Mouse (Mus musculus) c-Kit-positive CD71-positive TER-119-negative erythroid progenitor cells, embryonic 14.5 days (primary cell): ENCODE data around the gene Ubap2.

Source experiments
- DNase-seq: peaks from one replicate; pipeline ENCODE4 v3.0.0-alpha.2; 2013; ENCODE audit warnings: low read depth

Gene Ubap2

GRCm38 (mm10) chr4:41260691-41261090, 14.3 kb downstream of the Ubap2 start:
- DNase-seq = no peak

GRCm38 (mm10) chr4:41259019-41259418, 15.9 kb downstream of the Ubap2 start:
- no peak for DNase-seq

- no peak for DNase-seq
Measured at GRCm38 (mm10) chr4:41257752-41258151, 17.2 kb downstream of the Ubap2 start.

- no peak for DNase-seq
Measured at GRCm38 (mm10) chr4:41255564-41256210, 19.3 kb downstream of the Ubap2 start.

GRCm38 (mm10) chr4:41253756-41254155, 21.2 kb downstream of the Ubap2 start:
- DNase-seq = no peak

GRCm38 (mm10) chr4:41245408-41245807, 29.5 kb downstream of the Ubap2 start:
- no peak for DNase-seq

- no peak for DNase-seq
Measured at GRCm38 (mm10) chr4:41240916-41241315, 34.0 kb downstream of the Ubap2 start.

- no peak for DNase-seq
Measured at GRCm38 (mm10) chr4:41235621-41236020, 39.3 kb downstream of the Ubap2 start.

GRCm38 (mm10) chr4:41226351-41226750, 48.6 kb downstream of the Ubap2 start:
- DNase-seq = peak; percentile 38

- peak; percentile 22 for DNase-seq
Measured at GRCm38 (mm10) chr4:41225412-41225811, 49.5 kb downstream of the Ubap2 start.

- no peak for DNase-seq
Measured at GRCm38 (mm10) chr4:41208050-41208449, 66.9 kb downstream of the Ubap2 start.

GRCm38 (mm10) chr4:41205751-41206150, 69.2 kb downstream of the Ubap2 start:
- no peak for DNase-seq

- no peak for DNase-seq
Measured at GRCm38 (mm10) chr4:41202135-41202534, 72.8 kb downstream of the Ubap2 start.

GRCm38 (mm10) chr4:41196861-41197610, 77.9 kb downstream of the Ubap2 start:
- DNase-seq = no peak

- DNase-seq = no peak
Measured at GRCm38 (mm10) chr4:41195328-41195727, 79.6 kb downstream of the Ubap2 start.

- DNase-seq = no peak
Measured at GRCm38 (mm10) chr4:41192544-41193512, 82.1 kb downstream of the Ubap2 start.

- DNase-seq = no peak
Measured at GRCm38 (mm10) chr4:41189809-41190208, 85.1 kb downstream of the Ubap2 start.

GRCm38 (mm10) chr4:41179825-41180725, 94.9 kb downstream of the Ubap2 start:
- no peak for DNase-seq

- no peak for DNase-seq
Measured at GRCm38 (mm10) chr4:41174631-41175030, 100.3 kb downstream of the Ubap2 start.

- DNase-seq = no peak
Measured at GRCm38 (mm10) chr4:41170970-41171369, 104.0 kb downstream of the Ubap2 start.
